Mouse (Mus musculus) heart, postnatal 0 days (tissue): ENCODE results near the gene Olfr620. TPM values are rescaled to one million over a fixed set of nuclear protein-coding genes. Genes with fewer than 3 reads are reported as not detected.

Experiments used
- ATAC-seq: fragments of 200-750 bp; cut with Nextera tagmentation; 2 replicates; pipeline ENCODE4 v1.8.0; 2017; ENCODE audit warnings: low read depth, moderate number of reproducible peaks, moderate library complexity; ENCODE audit not compliant: insufficient read depth
- DNase-seq: peaks from one replicate; pipeline ENCODE4 v3.0.0-alpha.2; 2016; ENCODE audit warnings: low spot score
- H3K27ac ChIP-seq: fragments of 300-500 bp; sonication (generic); 2 replicates; pipeline ENCODE4 v1.5.1; 2014; ENCODE audit warnings: low read depth, mild to moderate bottlenecking
- H3K27me3 ChIP-seq: fragments of 300-500 bp; sonication (generic); 2 replicates; pipeline ENCODE4 v1.6.1; 2014; ENCODE audit warnings: low read length, mixed read lengths; ENCODE audit not compliant: control insufficient read depth, insufficient read depth
- H3K36me3 ChIP-seq: fragments of 300-500 bp; sonication (generic); replicated peaks from 2 replicates; pipeline ENCODE4 v1.6.1; 2014; ENCODE audit warnings: low read length, mixed read lengths; ENCODE audit not compliant: control insufficient read depth, insufficient read depth
- H3K4me1 ChIP-seq: fragments of 300-500 bp; sonication (generic); 2 replicates; pipeline ENCODE4 v1.6.1; 2014; ENCODE audit warnings: antibody characterized with exemption; ENCODE audit not compliant: control insufficient read depth, insufficient read depth
- H3K4me2 ChIP-seq: fragments of 300-500 bp; sonication (generic); 2 replicates; pipeline ENCODE4 v1.6.1; 2014; ENCODE audit warnings: low read depth, mild to moderate bottlenecking, low read length, moderate library complexity
- H3K4me3 ChIP-seq: fragments of 300-500 bp; sonication (generic); 2 replicates; pipeline ENCODE4 v1.5.1; 2014; ENCODE audit warnings: low read depth, low read length
- H3K9ac ChIP-seq: fragments of 300-500 bp; sonication (generic); replicated peaks from 2 replicates; pipeline ENCODE4 v1.6.1; 2014; ENCODE audit warnings: low read depth, low read length, mixed read lengths
- H3K9me3 ChIP-seq: fragments of 300-500 bp; sonication (generic); replicated peaks from 2 replicates; pipeline ENCODE4 v1.6.1; 2016; ENCODE audit warnings: low read length; ENCODE audit not compliant: control insufficient read depth
- CTCF ChIP-seq: IDR thresholded peaks from 2 replicates; pipeline ENCODE4 v1.5.1; 2016; ENCODE audit warnings: antibody characterized with exemption, control low read depth, low read depth
- EP300 ChIP-seq: IDR thresholded peaks from 2 replicates; pipeline ENCODE4 v1.6.1; 2016; ENCODE audit warnings: antibody characterized with exemption, low read depth
- WGBS: fragments of 180-500 bp; shearing (Covaris S2); extraction: QIAGEN DNeasy Blood & Tissue Kit; methylation state at CpG from one replicate; pipeline ENCODE4 v1.1.7; 2014; 5-methylcytosine and 5-hydroxymethylcytosine counted together
- microRNA-seq: library from miRNA; unstranded; fragments of <30 nt; microRNA quantifications from one replicate; pipeline ENCODE4, GENCODE M21; 2016
- polyA plus RNA-seq: library from polyadenylated mRNA; unstranded; fragments of >200 nt; fragmentation: Nextera tagmentation; extraction: Ambion mirVana; gene quantifications from 2 replicates; pipeline ENCODE4 v1.2.1, GENCODE M21; 2015
- total RNA-seq: library from RNA; depleted of rRNA; stranded (reverse); fragments of >200 nt; gene quantifications from 2 replicates; pipeline ENCODE4 v1.2.3, GENCODE M21; 2014; ENCODE audit warnings: low replicate concordance; rRNA removed

The Olfr620 gene
- total and polyA plus RNA-seq, 2 experiments from 2014 or later: not detected

- TF ChIP-seq CTCF (no peak), EP300 (no peak)
- H3K36me3 ChIP-seq: no peaks in the 10 kb centered on the region
- H3K4me3 ChIP-seq: no peak within 1 kb of the TSS
- no peaks in the 10 kb centered on the region for H3K9me3 ChIP-seq
- no peak within 1 kb of the TSS for H3K4me2 ChIP-seq
- DNase-seq (no peak), ATAC-seq (no peak)
- no peak within 1 kb of the TSS for H3K9ac ChIP-seq
- 51% methylated on average over 2 of the region's 2 CpGs for WGBS
- no peaks in the 10 kb centered on the region for H3K4me1 ChIP-seq
- H3K27ac ChIP-seq: no peak within 1 kb of the TSS
- no peaks in the 10 kb centered on the region for H3K27me3 ChIP-seq
Observed at GRCm38 (mm10) chr7:103589803-103590202, 22.5 kb downstream of the Olfr620 start, which contains the start of gene Olfr618. Olfr618 (plus strand) TSS chr7:103590103.

GRCm38 (mm10) chr7:103572761-103573160 lies 39.6 kb downstream of the Olfr620 start, which contains the start of gene Olfr617:
Olfr617 (plus strand) TSS chr7:103573061.
- Histone ChIP-seq H3K36me3 (no peaks in the 10 kb centered on the region), H3K9ac (no peak within 1 kb of the TSS), H3K4me2 (no peak within 1 kb of the TSS), H3K4me1 (no peaks in the 10 kb centered on the region), H3K27ac (no peak within 1 kb of the TSS), H3K9me3 (no peaks in the 10 kb centered on the region), H3K27me3 (no peaks in the 10 kb centered on the region), H3K4me3 (no peak within 1 kb of the TSS)
- no peak for DNase-seq
- no peak for ATAC-seq
- 64% methylated on average over 1 of the region's 1 CpGs for WGBS
- TF ChIP-seq CTCF (no peak), EP300 (no peak)

GRCm38 (mm10) chr7:103569043-103569442 lies 43.3 kb downstream of the Olfr620 start, which contains the start of gene Olfr616:
Olfr616 (minus strand) TSS chr7:103569143.
- whole genome bisulfite sequencing: 83% methylated on average over 3 of the region's 3 CpGs
- H3K9ac ChIP-seq: no peak within 1 kb of the TSS
- ATAC-seq (no peak), DNase-seq (no peak)
- no peaks in the 10 kb centered on the region for H3K9me3 ChIP-seq
- H3K4me2 ChIP-seq: no peak within 1 kb of the TSS
- H3K4me1 ChIP-seq: no peaks in the 10 kb centered on the region
- H3K4me3 ChIP-seq: no peak within 1 kb of the TSS
- no peak within 1 kb of the TSS for H3K27ac ChIP-seq
- H3K36me3 ChIP-seq: no peaks in the 10 kb centered on the region
- no peaks in the 10 kb centered on the region for H3K27me3 ChIP-seq
- TF ChIP-seq EP300 (no peak), CTCF (no peak)

GRCm38 (mm10) chr7:103555779-103556178 lies 56.6 kb downstream of the Olfr620 start, which contains the start of gene Olfr615:
Olfr615 (plus strand) TSS chr7:103556079.
- Histone ChIP-seq H3K4me1 (no peaks in the 10 kb centered on the region), H3K4me2 (no peak within 1 kb of the TSS), H3K4me3 (no peak within 1 kb of the TSS), H3K9ac (no peak within 1 kb of the TSS), H3K27ac (no peak within 1 kb of the TSS), H3K27me3 (no peaks in the 10 kb centered on the region), H3K9me3 (no peaks in the 10 kb centered on the region), H3K36me3 (no peaks in the 10 kb centered on the region)
- 79% methylated on average over 2 of the region's 2 CpGs for WGBS
- ATAC-seq (no peak), DNase-seq (no peak)
- no peak for TF ChIP-seq CTCF
- TF ChIP-seq EP300: no peak

Small RNA genes lying within 50 kb of the gene (microRNA-seq; reads per million reads assigned to microRNA genes)
- not detected for gene Gm26506

Other genes with a start within 250 kb of the Olfr620 start
Only the 30 nearest of the 33 such genes appear.
- not detected in 2 replicates for gene Olfr603, start 226.4 kb downstream of the Olfr620 start, total RNA-seq
- gene Olfr603, start 226.4 kb downstream of the Olfr620 start, polyA plus RNA-seq: not detected in 2 replicates
- gene Usp17lc, start 197.5 kb downstream of the Olfr620 start, total RNA-seq: not detected in 2 replicates
- gene Usp17lc, start 197.5 kb downstream of the Olfr620 start, polyA plus RNA-seq: 0.12 and 0.19 TPM in 2 replicates
- gene Olfr605, start 167.1 kb downstream of the Olfr620 start, total RNA-seq: not detected in 2 replicates
- gene Olfr605, start 167.1 kb downstream of the Olfr620 start, polyA plus RNA-seq: not detected in 2 replicates
- not detected in 2 replicates for gene Olfr606, start 163.5 kb downstream of the Olfr620 start, total RNA-seq
- not detected in 2 replicates for gene Olfr606, start 163.5 kb downstream of the Olfr620 start, polyA plus RNA-seq
- not detected in 2 replicates for gene Olfr607, start 148.4 kb downstream of the Olfr620 start, total RNA-seq
- 0.55 and 0.91 TPM in 2 replicates for gene Olfr607, start 148.4 kb downstream of the Olfr620 start, polyA plus RNA-seq
- 9.8 TPM in 2 replicates for gene Olfr608, start 142.7 kb downstream of the Olfr620 start, total RNA-seq
- gene Olfr608, start 142.7 kb downstream of the Olfr620 start, polyA plus RNA-seq: 1.1 and 1.3 TPM in 2 replicates
- not detected in 2 replicates for gene Olfr609, start 114.5 kb downstream of the Olfr620 start, total RNA-seq
- gene Olfr609, start 114.5 kb downstream of the Olfr620 start, polyA plus RNA-seq: 0.04 TPM in 2 replicates
- gene Olfr610, start 100.4 kb downstream of the Olfr620 start, total RNA-seq: not detected in 2 replicates
- gene Olfr610, start 100.4 kb downstream of the Olfr620 start, polyA plus RNA-seq: not detected in 2 replicates
- not detected in 2 replicates for gene Olfr611, start 91.7 kb downstream of the Olfr620 start, total RNA-seq
- gene Olfr611, start 91.7 kb downstream of the Olfr620 start, polyA plus RNA-seq: not detected in 2 replicates
- gene Olfr612, start 69.8 kb downstream of the Olfr620 start, total RNA-seq: not detected in 2 replicates
- gene Olfr612, start 69.8 kb downstream of the Olfr620 start, polyA plus RNA-seq: not detected in 2 replicates
- gene Olfr613, start 64.5 kb downstream of the Olfr620 start, total RNA-seq: not detected in 2 replicates
- gene Olfr613, start 64.5 kb downstream of the Olfr620 start, polyA plus RNA-seq: not detected in 2 replicates
- not detected in 2 replicates for gene Olfr615, start 56.5 kb downstream of the Olfr620 start, total RNA-seq
- gene Olfr615, start 56.5 kb downstream of the Olfr620 start, polyA plus RNA-seq: not detected in 2 replicates
- not detected in 2 replicates for gene Olfr616, start 43.4 kb downstream of the Olfr620 start, total RNA-seq
- not detected in 2 replicates for gene Olfr616, start 43.4 kb downstream of the Olfr620 start, polyA plus RNA-seq
- not detected in 2 replicates for gene Olfr617, start 39.5 kb downstream of the Olfr620 start, total RNA-seq
- not detected in 2 replicates for gene Olfr617, start 39.5 kb downstream of the Olfr620 start, polyA plus RNA-seq
- gene Olfr618, start 22.4 kb downstream of the Olfr620 start, total RNA-seq: not detected in 2 replicates
- not detected in 2 replicates for gene Olfr618, start 22.4 kb downstream of the Olfr620 start, polyA plus RNA-seq
- gene Olfr619, start 12.0 kb downstream of the Olfr620 start, total RNA-seq: not detected in 2 replicates
- not detected in 2 replicates for gene Olfr619, start 12.0 kb downstream of the Olfr620 start, polyA plus RNA-seq
- not detected in 2 replicates for gene Olfr622, start 30.2 kb upstream of the Olfr620 start, total RNA-seq
- not detected in 2 replicates for gene Olfr622, start 30.2 kb upstream of the Olfr620 start, polyA plus RNA-seq
- gene Olfr623, start 51.2 kb upstream of the Olfr620 start, total RNA-seq: not detected in 2 replicates
- gene Olfr623, start 51.2 kb upstream of the Olfr620 start, polyA plus RNA-seq: not detected in 2 replicates
- not detected in 2 replicates for gene Olfr624, start 58.7 kb upstream of the Olfr620 start, total RNA-seq
- 0.03 TPM in 1 of 2 replicates, not detected in the other for gene Olfr624, start 58.7 kb upstream of the Olfr620 start, polyA plus RNA-seq
- not detected in 2 replicates for gene Olfr625-ps1, start 70.2 kb upstream of the Olfr620 start, total RNA-seq
- not detected in 2 replicates for gene Olfr625-ps1, start 70.2 kb upstream of the Olfr620 start, polyA plus RNA-seq
- gene Olfr243, start 102.1 kb upstream of the Olfr620 start, total RNA-seq: not detected in 2 replicates
- gene Olfr243, start 102.1 kb upstream of the Olfr620 start, polyA plus RNA-seq: not detected in 2 replicates
- not detected in 2 replicates for gene Olfr628, start 117.8 kb upstream of the Olfr620 start, total RNA-seq
- gene Olfr628, start 117.8 kb upstream of the Olfr620 start, polyA plus RNA-seq: not detected in 2 replicates
- gene Olfr629, start 132.4 kb upstream of the Olfr620 start, total RNA-seq: not detected in 2 replicates
- gene Olfr629, start 132.4 kb upstream of the Olfr620 start, polyA plus RNA-seq: not detected in 2 replicates
- gene Olfr630, start 144.8 kb upstream of the Olfr620 start, total RNA-seq: not detected in 2 replicates
- gene Olfr630, start 144.8 kb upstream of the Olfr620 start, polyA plus RNA-seq: not detected in 2 replicates
- not detected in 2 replicates for gene Olfr69, start 159.1 kb upstream of the Olfr620 start, total RNA-seq
- gene Olfr69, start 159.1 kb upstream of the Olfr620 start, polyA plus RNA-seq: not detected in 2 replicates
- gene Olfr68, start 167.2 kb upstream of the Olfr620 start, total RNA-seq: not detected in 2 replicates
- gene Olfr68, start 167.2 kb upstream of the Olfr620 start, polyA plus RNA-seq: not detected in 2 replicates
- not detected in 2 replicates for gene Olfr67, start 179.3 kb upstream of the Olfr620 start, total RNA-seq
- not detected in 2 replicates for gene Olfr67, start 179.3 kb upstream of the Olfr620 start, polyA plus RNA-seq
- 716 and 1,401 TPM in 2 replicates for gene Hbb-bt, start 201.5 kb upstream of the Olfr620 start, total RNA-seq
- 772 and 1,221 TPM in 2 replicates for gene Hbb-bt, start 201.5 kb upstream of the Olfr620 start, polyA plus RNA-seq
- gene Hbb-bs, start 215.6 kb upstream of the Olfr620 start, total RNA-seq: 5,431 and 6,330 TPM in 2 replicates
- 3,638 and 5,614 TPM in 2 replicates for gene Hbb-bs, start 215.6 kb upstream of the Olfr620 start, polyA plus RNA-seq
- gene Hbb-bh2, start 228.0 kb upstream of the Olfr620 start, total RNA-seq: not detected in 2 replicates
- gene Hbb-bh2, start 228.0 kb upstream of the Olfr620 start, polyA plus RNA-seq: not detected in 2 replicates